Mouse (Mus musculus) neutrophil, adult 5-6 weeks (primary cell): ENCODE data around the gene Agtr2. TPM values are rescaled to one million over a fixed set of nuclear protein-coding genes. Genes with fewer than 3 reads are reported as not detected.
"Not testable (repeated sequence)": the region's sequence is repeated elsewhere in the genome, so short reads cannot be mapped to it uniquely, and the experiment has no call there.

ENCODE experiments used
- ATAC-seq: fragments of 151-379, 151-347 bp; 2 replicates; pipeline ENCODE4 v1.8.0; 2017; ENCODE audit warnings: mild to moderate bottlenecking, moderate TSS enrichment; ENCODE audit not compliant: insufficient number of reproducible peaks, poor library complexity, low FRiP score, severe bottlenecking; ENCODE audit errors: extremely low read depth
- total RNA-seq: library from RNA; stranded (forward); fragments of 200-1000 nt; gene quantifications from 2 replicates; pipeline ENCODE4 v1.2.3, GENCODE M21; 2017

Agtr2 gene
- total RNA-seq, result not detected in 2 replicates

GRCm38 (mm10) chrX:21484414-21484813 lies at the start of gene Agtr2:
Agtr2 (plus strand) TSS chrX:21484544.
- ATAC-seq, result no peak

DNA sequence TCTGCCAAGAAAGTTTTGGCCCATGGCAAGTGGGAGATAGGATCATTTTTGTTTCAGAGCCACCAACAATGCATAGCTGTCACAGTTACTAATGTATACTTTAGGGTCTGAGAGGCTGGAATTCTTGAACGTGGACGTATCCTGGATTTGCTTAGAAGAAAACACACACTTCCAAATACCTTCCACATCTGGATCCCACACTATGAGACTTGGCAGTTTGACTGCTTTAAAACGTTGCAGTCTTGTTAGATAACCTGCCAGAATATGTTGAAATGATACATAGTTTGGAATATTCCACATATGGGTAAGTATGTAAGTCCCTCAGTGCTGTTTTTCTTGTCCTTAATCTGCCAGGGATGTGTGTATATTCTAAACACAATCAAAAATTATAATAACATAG lies 31.8 kb upstream of the Agtr2 start:
- no peak for ATAC-seq

- ATAC-seq, result no peak
These were observed 3.8 kb downstream of the Agtr2 start for GRCm38 (mm10) chrX:21488111-21488510.

GRCm38 (mm10) chrX:21500242-21500641 lies 15.9 kb downstream of the Agtr2 start:
- no peak for ATAC-seq

DNA sequence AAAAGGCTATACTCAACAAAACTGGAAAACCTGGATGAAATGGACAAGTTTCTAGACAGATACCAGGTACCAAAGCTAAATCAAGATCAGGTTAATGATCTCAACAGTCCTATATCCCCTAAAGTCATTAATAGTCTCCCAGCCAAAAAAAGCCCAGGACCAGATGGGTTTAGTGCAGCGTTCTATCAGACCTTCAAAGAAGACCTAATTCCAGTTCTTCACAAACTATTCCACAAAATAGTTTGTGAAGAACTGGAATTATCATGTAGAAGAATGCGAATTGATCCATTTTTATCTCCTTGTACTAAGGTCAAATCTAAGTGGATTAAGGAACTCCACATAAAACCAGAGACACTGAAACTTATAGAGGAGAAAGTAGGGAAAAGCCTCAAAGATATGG lies 23.0 kb downstream of the Agtr2 start:
- not testable (repeated sequence) for ATAC-seq

DNA sequence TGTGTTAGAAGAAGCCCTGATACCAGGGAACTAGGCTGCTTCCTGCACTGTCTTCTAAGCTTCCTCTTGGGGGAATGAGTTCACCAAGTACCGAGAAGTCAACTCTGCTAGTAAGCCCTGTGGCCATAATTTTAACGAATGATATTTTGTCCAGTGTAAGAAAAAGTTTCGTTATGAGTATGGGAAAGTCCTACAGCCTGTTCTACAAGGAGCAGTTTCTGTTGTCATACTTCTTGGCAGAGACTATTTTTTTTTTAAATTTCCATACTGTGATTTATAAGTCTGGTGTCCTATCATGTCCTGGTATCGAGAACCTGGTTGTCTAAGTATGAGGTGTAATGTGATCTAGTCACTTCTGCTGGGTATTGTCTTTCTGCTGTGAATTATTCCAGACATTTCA lies 38.2 kb downstream of the Agtr2 start:
- no peak for ATAC-seq

Other genes with a start within 250 kb of the Agtr2 start
- 5.8 and 8.0 TPM in 2 replicates for gene Slc6a14, start 230.4 kb downstream of the Agtr2 start, total RNA-seq